Mouse (Mus musculus) layer of hippocampus, postnatal 36 days (tissue): ENCODE measurements around the gene Ube2s. TPM values are rescaled to one million over a fixed set of nuclear protein-coding genes. Genes with fewer than 3 reads are reported as not detected.
"Not testable (repeated sequence)": the region's sequence is repeated elsewhere in the genome, so short reads cannot be mapped to it uniquely, and the experiment has no call there.

Source experiments
- DNase-seq, 2 experiments: peaks; one replicate each; pipeline ENCODE4 v3.0.0; 2022
- total RNA-seq, 2 experiments: library from RNA; stranded (reverse); gene quantifications; 2 replicates each; pipeline ENCODE4 v1.2.3; 2021

Ube2s gene
- total RNA-seq, 2 experiments from 2014 or later, result 103 to 109 TPM

DNA sequence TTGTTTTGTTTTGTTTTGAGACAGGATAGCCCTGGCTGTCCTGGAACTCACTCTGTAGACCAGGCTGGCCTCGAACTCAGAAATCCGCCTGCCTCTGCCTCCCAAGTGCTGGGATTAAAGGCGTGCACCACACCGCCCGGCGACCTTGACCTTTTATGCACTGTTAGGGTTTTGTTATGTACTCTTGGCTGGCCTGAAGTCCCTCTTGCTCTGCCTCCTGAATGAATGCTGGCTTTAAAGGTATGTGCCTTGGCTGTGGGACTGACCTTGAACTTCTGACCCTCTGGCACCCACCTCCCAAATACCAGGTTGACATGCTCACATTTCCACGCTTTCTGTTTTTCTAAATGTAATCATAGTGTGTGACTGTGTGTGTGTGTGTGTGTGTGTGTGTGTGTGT is 8.5 kb upstream of the Ube2s start:
- DNase-seq, result not testable (repeated sequence)

GRCm38 (mm10) chr7:4816559-4816958 is 4.2 kb upstream of the Ube2s start:
- no peak for DNase-seq

- DNase-seq, result no peak
Measured at GRCm38 (mm10) chr7:4813105-4813791, 858 bp upstream of the Ube2s start.

GRCm38 (mm10) chr7:4811842-4812302 is 518 bp downstream of the Ube2s start:
- no peak for DNase-seq

- not testable (repeated sequence) for DNase-seq
Measured at GRCm38 (mm10) chr7:4811131-4811530, 1.3 kb downstream of the Ube2s start.

DNA sequence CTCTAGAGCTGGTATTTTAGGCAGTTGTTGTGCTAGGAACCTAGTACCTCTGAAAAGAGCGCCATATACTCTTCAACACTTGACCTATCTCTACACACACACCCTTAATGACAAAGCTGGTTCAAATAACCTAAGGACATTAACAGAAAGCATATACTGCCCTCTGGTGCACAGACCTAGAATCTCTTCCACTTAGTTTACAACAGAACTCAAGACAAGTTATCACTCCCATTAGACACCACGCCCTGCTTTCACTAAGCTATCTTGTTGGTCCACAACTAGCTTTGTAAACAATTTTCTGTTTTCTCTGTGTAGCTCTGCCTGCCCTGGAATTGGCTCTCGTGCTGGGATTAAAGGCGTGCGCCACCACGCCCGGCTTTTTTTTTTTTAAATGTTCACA is 5.7 kb downstream of the Ube2s start:
- DNase-seq, result no peak

DNA sequence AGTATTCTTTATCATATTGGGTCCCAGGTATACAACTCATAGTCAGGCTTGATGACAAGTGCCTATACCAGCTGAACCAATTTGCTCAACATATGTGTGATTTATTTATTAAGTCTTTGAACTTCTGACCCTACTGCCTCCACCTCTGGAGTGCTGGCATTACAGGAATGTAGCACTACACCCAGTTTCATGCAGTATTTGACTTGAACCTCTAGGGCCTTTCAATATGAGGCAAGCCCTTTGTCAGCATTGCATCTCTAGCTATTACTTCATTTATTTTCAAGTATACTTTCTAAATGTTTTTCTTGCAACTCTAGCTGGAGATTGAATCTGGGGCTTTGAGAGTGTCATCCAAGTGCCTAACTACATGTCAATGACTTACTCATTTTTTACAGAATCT is 10.1 kb downstream of the Ube2s start:
- no peak for DNase-seq

DNA sequence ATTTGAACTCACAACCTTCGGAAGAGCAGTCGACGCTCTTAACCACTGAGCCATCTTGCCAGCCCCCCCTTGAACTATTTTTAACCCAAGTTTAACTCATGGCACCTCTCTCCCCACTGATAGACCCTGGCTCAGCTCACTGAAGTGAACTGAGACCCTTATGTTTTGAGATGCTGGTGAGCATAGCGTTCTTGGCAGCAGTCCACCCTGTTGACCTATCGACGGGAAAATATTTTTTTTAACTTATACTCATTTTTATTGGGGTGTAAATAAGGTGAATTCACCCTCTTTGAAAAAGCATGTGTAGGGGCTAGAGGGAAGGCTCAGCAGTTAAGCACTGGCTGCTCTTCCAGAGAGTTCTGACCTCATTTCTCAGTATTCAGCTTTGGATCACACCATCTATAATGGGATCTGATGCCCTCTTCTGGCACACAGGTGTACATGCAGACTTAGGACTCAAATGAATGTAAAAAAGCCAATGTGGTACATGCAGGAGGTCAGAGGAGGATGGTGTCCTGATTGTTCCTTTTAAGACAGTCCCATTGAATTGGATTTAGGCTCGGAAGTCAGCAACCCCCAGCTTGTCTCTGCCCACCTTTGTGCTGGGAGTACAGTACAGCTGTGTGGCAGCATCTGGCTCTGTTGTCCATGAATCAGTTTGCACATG is 16.5 kb downstream of the Ube2s start:
- DNase-seq, result no peak

DNA sequence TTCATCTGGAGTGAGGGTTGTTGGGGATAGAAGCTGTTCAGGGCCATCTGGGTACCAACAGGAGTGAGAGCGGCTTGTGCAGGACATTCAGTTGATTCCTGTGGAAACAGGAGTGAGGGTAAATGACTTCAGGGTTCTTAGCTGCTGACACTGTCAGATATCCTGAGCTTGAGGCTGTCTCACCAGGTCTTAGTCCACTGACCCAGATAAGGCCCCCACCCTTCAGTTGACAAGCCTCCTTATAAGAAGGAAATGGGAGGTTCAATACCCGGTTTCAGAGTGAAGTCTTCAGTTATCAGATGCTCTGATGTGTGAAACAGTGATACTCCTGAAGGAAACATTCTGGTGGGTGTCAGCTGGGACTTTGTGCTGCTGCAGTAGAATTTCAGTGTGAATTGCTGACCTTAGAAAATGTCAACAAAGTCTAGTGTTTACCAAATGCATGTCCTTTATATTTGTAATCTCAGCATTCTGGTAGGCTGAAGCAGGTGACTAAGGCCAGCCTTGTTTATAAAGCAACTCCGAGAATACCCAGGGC is 17.7 kb downstream of the Ube2s start:
- no peak for DNase-seq

DNA sequence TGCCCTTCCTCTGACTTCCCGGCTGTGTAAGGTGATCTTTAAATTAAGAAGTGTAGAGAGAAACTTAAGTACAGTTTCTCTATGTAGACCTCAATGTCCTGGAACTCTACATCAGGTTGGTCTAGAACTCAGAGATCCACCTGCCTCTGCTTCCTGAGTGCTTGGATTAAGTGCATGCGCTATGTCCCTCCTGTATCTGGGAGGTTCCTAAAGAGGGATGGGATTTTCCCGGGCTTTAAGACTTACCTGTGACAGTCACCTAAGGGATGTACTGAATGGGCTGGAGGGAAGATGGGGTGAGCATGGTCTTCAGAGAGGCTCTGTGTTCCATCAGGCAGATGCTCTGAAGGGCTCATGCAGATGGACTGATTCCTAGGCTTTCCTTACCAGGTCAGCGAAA is 18.7 kb downstream of the Ube2s start:
- no peak for DNase-seq

GRCm38 (mm10) chr7:4793248-4793647 is 19.1 kb downstream of the Ube2s start:
- not testable (repeated sequence) for DNase-seq

- DNase-seq, result peak; percentile 94 to 95
Measured at GRCm38 (mm10) chr7:4792278-4793212, 19.8 kb downstream of the Ube2s start, which contains the start of gene Rpl28. TSS of gene Rpl28 (plus strand) at chr7:4792874.

DNA sequence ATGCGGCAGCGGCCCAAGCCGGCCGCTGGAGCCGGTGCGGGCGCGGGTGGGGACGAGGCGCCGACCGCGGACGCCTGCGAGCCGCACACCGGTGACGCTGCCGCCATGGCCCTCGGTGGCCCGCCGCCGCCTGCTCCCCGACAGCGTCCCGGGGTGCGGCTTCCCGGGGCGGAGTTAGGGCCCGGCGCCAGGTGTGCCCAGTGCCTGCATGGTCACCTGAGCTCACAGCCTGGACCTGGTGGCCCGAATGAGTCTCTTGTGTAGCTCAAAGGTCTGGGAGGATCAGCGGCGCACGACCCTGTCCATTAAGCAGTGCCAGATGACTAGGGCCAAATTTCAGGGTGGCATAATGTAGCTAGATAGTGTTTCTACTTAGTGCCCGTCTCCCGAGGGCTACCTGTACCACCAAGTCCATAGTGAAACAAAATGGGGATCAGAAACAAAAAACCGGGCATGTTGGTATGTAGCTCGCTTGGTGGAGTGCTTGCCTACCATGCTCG is 22.9 kb downstream of the Ube2s start, which contains the start of gene Tmem238:
Tmem238 (minus strand) TSS at position 221 of the 500 bp plus-strand sequence.
- DNase-seq, result peak in 1 of 2 experiments; percentile 22

DNA sequence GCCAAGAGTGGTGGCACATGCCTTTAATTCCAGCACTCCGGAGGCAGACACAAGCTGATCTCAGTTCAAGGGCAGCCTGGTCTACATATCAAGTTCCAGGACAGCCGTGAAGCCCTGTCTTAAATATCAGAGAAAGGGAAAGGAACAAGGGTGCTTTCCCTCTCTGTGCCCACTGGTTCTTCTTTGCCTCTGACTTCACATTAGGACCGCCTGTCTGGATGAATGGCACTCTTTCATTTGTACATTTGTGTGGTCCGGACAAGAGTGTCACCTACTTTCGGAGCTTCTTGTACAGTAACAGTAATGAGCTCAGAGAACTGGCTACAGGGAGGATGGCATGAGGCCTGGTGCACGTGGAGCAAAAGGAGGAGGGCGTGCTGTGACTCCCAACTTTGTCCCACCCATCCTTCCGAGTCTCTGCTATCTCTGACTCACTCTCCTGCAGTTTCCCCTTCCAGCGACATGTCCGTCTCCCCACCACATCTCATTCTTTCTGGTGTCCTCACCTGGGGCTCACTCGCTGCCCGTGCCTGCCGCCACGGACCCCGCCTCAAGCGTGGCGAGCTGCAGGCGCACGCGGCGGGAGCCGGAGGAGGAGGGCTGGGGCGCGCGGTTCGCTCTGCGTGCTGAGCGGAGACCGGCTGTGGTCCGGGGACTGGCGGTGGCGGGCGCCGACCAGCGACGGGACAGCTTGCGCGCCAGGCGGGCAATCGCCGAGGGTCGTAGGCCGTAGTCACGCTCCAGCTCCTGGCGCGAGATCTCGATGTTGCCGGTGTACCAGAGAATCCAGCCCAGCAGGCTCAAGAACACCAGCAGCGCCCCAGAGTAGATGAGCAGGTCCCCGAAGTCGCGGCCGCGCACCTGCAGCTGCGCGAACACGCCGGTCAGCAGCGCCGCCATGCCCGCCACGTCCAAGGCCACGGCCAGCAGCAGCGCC is 23.6 kb downstream of the Ube2s start:
- DNase-seq, result peak; percentile 65 to 66

DNA sequence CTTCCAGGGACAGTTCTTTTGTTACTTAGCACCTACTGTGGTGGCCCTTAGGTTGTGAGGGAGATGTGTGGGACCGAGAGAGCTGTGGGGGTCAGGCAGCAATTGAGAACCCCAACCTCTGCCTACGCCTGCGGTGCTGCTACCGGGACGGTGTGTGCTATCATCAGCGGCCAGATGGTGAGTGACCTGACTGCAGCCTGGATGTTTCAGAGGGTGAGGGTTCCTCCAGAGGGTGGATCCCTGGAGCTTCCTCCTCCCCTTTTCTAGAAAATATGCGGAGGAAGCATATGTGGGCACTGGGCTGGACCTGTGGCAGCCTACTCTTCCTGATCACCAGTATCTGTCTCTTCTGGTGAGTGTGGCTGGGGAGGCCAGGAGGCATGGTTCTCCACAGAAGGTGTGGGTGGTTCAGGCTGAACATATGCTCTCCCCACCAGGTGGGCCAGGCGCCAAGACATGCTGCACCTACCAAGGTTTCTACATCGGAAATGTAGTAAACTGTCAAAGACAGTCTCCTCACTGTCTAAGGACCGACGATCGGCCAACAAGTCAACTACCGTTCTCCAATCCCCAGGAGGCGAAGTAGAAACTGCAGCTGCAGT is 28.6 kb downstream of the Ube2s start:
- no peak for DNase-seq

GRCm38 (mm10) chr7:4782759-4783158 is 29.6 kb downstream of the Ube2s start, which contains the start of the genes Il11 and Tmem190:
TSS of gene Il11 (minus strand) at chr7:4782859.
TSS of gene Tmem190 (plus strand) at chr7:4782937.
- DNase-seq, result no peak

DNA sequence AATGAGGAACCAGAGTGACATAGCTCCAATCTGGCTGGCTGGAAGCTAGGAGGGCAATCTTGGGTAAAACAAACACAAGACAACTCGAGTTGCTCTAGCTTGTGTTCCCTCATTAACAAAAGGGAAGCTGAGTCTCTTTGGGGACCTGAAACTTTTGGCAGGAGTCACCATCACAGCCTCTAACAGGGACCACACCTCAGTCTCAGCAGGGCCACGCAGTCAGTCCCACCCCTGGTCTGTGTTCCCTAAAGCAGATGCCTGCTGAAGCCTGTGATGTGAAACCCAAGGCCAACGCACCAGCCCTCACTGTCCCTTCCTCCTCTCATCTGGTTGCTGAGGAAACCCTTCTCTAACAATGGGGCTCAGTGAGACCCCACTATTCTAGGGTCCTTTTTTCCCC is 30.3 kb downstream of the Ube2s start:
- DNase-seq, result no peak

DNA sequence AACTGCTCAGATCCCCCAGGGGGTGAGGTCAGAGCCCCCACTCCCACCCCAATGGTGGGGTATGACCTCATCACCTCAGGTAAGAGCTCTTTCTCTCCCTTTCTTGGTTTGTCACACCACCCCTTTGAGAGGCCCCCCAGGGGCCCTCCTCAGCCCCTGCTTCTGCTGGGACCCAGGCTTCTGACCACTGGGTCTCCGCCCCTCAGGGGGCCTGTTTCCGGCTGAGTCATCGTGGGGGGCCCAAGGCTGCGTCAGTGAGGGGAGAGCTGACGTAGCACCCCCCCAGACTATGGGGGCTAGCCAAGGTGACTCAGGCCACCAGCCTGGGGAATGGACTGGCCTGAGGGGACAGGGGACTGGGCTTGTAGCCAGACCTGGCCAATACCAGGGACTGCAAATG is 32.5 kb downstream of the Ube2s start:
- DNase-seq, result no peak

DNA sequence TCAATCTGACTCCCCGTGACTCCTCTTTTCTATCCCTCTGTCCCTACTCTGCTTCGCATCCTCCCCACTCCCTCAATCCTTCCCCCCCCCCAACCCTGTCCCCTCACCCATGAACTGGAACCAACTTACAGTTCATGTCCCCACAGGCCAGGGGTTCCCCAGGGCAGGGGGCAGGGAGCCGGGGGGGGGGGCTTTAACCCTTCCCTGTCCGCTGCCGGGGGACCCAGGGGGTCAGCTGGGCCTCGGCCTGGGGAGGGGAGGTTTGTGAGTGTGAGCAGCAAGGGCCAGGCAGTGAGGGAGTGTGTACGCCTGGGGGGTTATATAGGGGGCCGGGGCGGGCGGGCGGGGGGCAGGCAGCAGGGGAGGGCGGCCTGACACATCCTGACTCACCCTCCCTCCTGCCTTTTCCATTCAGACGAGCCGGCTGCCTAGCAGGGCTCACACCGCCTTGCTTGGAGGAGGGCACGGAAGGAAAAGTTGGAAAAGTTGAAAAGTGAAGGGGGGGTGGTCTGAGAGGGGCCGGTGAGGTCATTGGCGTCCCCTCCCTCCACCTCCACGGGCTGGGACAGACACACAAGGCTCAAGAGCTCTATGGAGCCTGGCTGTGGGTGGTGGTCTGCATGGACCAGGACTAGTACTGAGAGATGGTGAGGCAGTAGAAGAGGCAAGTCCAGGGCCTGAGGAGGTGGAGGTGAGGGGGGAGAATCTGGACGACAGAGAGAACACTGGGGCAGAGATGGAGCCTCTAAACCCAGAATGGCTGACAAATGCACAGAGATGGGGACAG is 34.3 kb downstream of the Ube2s start:
- DNase-seq, result no peak
